Mouse (Mus musculus) left cerebral cortex, adult 2 months (tissue): ENCODE results near the gene Washc4. TPM values are rescaled to one million over a fixed set of nuclear protein-coding genes. Genes with fewer than 3 reads are reported as not detected.

ENCODE experiments used
- DNase-seq, 2 experiments: peaks; one replicate each; pipeline ENCODE4 v3.0.0; 2021 to 2022; ENCODE audit warnings: low spot score in 2 of 2, mixed read lengths in 1 of 2; ENCODE audit errors: extremely low spot score in 1 of 2
- H3K27ac ChIP-seq: fragments of 200-600 bp; 2 replicates; pipeline ENCODE4 v1.8.1; 2022
- H3K4me3 ChIP-seq: fragments of 200-600 bp; 2 replicates; pipeline ENCODE4 v1.8.1; 2022
- CTCF ChIP-seq: fragments of 200-600 bp; IDR thresholded peaks from 2 replicates; pipeline ENCODE4 v1.8.1; 2022; ENCODE audit warnings: antibody characterized with exemption, mild to moderate bottlenecking, moderate library complexity
- intact Hi-C: fragments of 180-260 bp; cut with DNase I; formaldehyde crosslinking; loops from one replicate; pipeline ENCODE4 v1.15.1; 2025
- total RNA-seq, 2 experiments: library from RNA; stranded (reverse); gene quantifications; 2 replicates each; pipeline ENCODE4 v1.2.3; 2021

The Washc4 gene
- total RNA-seq, 2 experiments from 2014 or later: 24.1 to 25.5 TPM

DNA sequence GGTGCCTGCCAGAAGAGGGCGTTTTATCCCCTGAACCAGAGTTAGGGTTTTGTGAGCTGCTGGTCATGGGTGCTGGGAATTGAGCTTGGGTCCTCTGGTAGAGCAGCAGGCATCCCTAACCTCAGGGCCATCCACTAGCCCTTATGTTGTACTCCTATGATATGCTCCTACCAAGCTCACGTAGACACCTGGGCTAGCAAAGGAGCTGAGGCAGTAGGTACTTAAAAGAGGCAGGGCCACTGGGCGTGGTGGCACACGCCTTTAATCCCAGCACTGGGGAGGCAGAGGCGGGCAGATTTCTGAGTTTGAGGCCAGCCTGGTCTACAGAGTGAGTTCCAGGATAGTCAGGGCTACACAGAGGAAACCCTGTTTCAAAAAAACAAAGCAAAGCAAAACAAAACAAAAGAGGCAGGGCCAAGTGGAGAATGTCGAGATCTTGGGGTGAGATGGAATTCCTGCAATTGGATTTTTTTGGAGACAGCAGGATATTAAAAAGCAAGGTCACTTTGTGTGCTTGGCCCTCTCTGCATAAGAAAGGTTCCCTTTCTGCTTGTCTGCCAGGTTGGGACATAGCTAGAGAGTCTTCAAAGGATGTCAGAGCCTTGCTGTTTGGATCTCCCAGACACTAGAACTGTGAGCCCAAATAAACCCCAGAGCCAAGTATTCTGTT, 4.1 kb upstream of the Washc4 start:
- no peak for TF ChIP-seq CTCF
- no peak for DNase-seq
- intact Hi-C loops: no loop called here
- no peak overlapping the region for H3K4me3 ChIP-seq
- no peak overlapping the region for H3K27ac ChIP-seq

- Histone ChIP-seq H3K4me3 (no peak overlapping the region), H3K27ac (no peak overlapping the region)
- intact Hi-C loops: no loop called here
- TF ChIP-seq CTCF: no peak
- no peak for DNase-seq
Measured at GRCm38 (mm10) chr10:83540092-83540491, 3.5 kb upstream of the Washc4 start.

- intact Hi-C loops: no loop called here
- TF ChIP-seq CTCF: no peak
- Histone ChIP-seq H3K27ac (no peak overlapping the region), H3K4me3 (no peak overlapping the region)
- no peak for DNase-seq
Measured at GRCm38 (mm10) chr10:83542241-83542640, 1.3 kb upstream of the Washc4 start.

GRCm38 (mm10) chr10:83544103-83544479, 539 bp downstream of the Washc4 start:
- peak overlapping the region; percentile 77 for H3K4me3 ChIP-seq
- H3K27ac ChIP-seq: peak overlapping the region; percentile 86
- no peak for DNase-seq
- intact Hi-C loops: no loop called here
- no peak; the same call in none of the 2 replicates for TF ChIP-seq CTCF

DNA sequence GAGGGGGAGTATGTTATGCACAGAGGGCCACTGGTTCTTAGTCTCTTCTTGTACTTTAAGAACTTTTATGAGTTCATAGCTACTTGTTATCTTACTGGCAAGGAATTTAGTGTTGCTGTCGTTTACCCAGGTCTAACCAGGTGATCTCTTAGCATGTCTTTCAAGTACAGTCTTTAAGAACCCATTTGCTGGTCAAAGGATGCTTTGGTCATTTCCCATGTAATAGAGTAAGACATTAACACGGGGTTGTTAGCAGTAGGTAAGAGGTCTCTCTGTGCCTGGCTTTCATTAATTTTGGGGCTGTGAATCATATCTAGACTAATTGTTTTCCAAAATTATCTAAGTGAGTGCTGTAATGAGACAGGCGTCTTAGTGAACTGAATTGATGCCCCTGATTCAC, 1.8 kb downstream of the Washc4 start:
- H3K4me3 ChIP-seq: no peak overlapping the region
- no peak for TF ChIP-seq CTCF
- intact Hi-C loops: no loop called here
- no peak overlapping the region for H3K27ac ChIP-seq
- no peak for DNase-seq

DNA sequence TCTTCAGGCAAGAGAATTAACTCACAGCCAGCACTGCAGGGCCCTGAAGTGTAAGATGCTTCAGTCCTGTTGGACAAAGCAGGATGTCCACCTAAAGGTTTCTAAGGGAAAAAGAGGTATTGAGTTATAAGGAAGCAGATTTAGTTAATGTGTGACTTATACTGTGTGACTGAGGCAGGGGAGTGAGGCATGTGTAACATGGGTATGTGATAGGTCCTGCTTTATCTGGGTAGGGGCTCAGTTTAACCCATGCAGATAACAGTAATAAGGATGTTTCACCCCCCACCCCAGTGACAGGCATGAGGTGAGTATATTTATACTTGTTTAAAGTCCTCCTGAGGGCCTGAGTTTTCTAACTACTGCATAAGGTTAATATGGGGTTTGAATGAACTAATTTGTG, 19.5 kb downstream of the Washc4 start:
- no peak overlapping the region for H3K27ac ChIP-seq
- no peak for TF ChIP-seq CTCF
- no peak for DNase-seq
- intact Hi-C loops: no loop called here
- H3K4me3 ChIP-seq: no peak overlapping the region

DNA sequence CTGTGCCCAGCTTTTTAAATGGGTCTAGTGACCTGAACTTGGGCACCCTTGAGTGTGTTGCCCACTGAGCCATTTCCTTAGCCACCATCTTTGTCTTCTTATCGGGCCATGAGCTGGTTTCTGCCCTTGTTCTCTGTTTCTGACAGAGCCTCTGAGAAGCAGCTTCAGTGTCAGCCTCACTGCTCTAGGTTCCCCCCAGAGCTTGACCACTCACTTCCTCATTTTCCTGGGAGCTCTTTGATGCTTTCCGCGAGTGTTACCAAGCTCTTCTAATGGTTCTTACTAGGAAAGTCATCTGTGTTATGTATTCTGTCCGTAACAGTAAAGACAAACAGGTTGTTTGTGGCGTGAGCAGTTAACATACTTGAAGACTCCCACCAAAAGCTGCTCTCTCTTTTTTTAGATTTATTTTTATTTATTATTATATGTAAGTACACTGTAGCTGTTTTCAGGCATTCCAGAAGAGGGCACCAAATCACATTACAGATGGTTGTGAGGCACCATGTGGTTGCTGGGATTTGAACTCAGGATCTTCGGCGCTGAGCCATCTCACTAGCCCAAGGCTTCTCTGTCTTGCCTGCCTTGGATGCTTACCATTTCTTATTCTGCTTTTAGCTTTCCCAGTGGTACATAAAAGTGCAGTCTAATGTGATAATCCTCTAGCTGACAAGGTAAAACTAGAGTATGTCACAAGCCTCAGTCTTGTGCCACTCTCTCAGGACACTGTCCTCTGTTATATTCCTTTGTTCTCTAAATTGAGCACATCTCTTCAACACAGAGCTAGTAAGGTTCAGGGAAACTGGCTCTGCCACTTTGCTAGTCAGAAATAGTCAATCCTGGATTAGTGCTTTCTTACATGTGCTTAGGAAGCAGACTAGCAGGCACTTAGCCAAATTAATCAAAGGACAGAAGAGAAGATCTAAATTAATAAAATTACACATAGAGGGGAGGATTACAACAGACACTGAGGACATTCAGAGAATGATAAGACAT, 22.2 kb downstream of the Washc4 start:
- no peak for DNase-seq
- peak; percentile 27 for TF ChIP-seq CTCF
- intact Hi-C loops: no loop called here
- Histone ChIP-seq H3K4me3 (no peak overlapping the region), H3K27ac (no peak overlapping the region)

DNA sequence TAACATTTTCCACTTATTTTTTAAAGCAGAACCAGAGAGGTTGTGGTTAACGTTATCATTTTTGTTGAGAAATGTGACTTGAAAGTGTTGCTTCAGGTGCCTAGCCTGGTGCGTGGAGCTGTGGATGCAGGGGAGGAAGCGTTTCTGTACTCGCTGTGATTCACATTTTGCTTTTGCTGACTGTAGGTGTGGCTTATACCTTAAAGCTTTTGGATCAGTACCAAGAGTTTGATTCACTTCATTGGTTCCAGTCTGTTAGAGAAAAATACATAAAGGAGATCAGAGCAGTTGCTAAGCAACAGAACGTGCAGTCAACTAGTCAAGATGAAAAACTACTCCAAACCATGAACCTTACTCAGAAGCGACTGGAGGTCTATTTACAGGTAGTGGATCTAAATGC, 47.2 kb downstream of the Washc4 start:
- TF ChIP-seq CTCF: no peak
- DNase-seq: no peak
- intact Hi-C loops: no loop called here
- Histone ChIP-seq H3K4me3 (no peak overlapping the region), H3K27ac (no peak overlapping the region)

DNA sequence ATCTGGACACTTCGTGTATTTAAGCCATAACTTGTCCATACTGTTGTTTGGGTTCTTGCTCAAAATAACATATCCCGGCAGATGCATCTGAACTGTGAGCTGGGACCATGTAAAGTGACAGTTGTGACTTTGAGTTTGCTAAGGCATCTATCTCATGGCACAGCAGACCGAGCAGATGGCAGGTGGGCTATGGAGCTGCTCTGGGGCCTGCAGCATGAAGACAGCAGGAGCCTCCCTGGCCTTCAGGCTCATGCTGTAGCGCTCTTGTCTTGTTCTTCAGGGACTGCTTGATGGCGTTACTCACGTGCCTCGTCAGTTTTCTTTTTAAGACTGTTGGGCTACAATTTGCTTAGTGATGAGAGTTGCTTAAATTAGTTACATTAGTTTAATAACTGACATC, 49.1 kb downstream of the Washc4 start:
- intact Hi-C loops: no loop called here
- no peak for DNase-seq
- Histone ChIP-seq H3K27ac (no peak overlapping the region), H3K4me3 (no peak overlapping the region)
- no peak for TF ChIP-seq CTCF

DNA sequence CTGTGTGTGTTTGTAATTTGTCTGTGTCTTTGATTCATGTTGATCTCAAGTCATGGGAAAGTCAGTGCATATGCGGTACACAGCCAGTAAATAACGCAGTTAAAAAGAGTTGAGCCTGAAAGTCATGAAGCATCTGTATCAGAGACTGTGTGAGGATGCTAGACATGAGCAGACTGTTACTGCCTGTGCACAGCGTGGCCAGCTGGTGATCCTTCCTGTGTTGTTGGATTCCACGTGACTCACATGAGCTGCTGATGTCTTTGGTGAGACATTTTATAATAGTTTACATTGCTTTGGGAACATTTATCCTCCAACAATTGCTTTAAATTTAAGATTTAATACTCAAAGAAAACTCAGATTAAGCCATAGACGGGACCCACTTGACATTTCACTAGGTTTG, 51.0 kb downstream of the Washc4 start:
- no peak overlapping the region for H3K27ac ChIP-seq
- DNase-seq: no peak
- TF ChIP-seq CTCF: no peak
- intact Hi-C loops: no loop called here
- H3K4me3 ChIP-seq: no peak overlapping the region

DNA sequence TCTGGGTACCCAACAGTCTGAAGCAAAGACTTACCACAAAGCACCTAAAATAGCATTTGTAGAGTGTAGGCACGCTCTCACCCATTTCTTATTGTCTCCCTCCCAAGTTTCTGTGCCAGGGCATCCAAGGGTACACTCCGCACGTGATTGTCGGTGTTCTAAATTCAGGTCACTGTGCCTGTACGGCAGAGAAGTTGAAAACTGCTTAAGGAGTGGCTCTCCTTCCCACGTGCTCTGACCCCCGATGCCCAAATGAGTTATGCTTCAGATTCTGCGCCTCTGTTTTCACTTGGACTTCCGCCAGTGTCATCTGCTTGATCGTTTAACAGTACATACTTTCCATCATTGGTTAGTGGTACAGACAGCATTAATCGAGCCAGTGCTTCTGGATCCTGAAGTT, 57.1 kb downstream of the Washc4 start:
- intact Hi-C loops: loop anchor here (5.0 kb wide), 2 partner anchors 127 to 177 kb away; no protein-coding TSS in a partner anchor
- no peak for DNase-seq
- no peak for TF ChIP-seq CTCF
- Histone ChIP-seq H3K27ac (no peak overlapping the region), H3K4me3 (no peak overlapping the region)

- intact Hi-C loops: loop anchor here (5.0 kb wide), 2 partner anchors 123 to 173 kb away; no protein-coding TSS in a partner anchor
- H3K27ac ChIP-seq: no peak overlapping the region
- no peak for DNase-seq
Measured at GRCm38 (mm10) chr10:83603956-83604564, 60.5 kb downstream of the Washc4 start.

More at GRCm38 (mm10) chr10:83603956-83604564, 60.5 kb downstream of the Washc4 start:
- no peak overlapping the region for H3K4me3 ChIP-seq
- no peak for TF ChIP-seq CTCF
